Mouse (Mus musculus) spleen, adult 2 months (tissue): ENCODE results near the gene Cpm. TPM values are rescaled to one million over a fixed set of nuclear protein-coding genes. Genes with fewer than 3 reads are reported as not detected.
"Not testable (repeated sequence)": the region's sequence is repeated elsewhere in the genome, so short reads cannot be mapped to it uniquely, and the experiment has no call there.

Experiments
- DNase-seq, 2 experiments: peaks; one replicate each; pipeline versions ENCODE4 v3.0.0 to v3.0.0-alpha.2; 2012 to 2021; ENCODE audit warnings: low spot score in 2 of 2, low read depth in 1 of 2
- H3K27ac ChIP-seq: fragments of 200-500 bp; 2 replicates; pipeline ENCODE4 v1.5.1; 2012; ENCODE audit warnings: low read length, inconsistent platforms; ENCODE audit not compliant: insufficient read depth
- H3K27me3 ChIP-seq: fragments of 200-500 bp; 2 replicates; pipeline ENCODE4 v1.6.1; 2012; ENCODE audit warnings: mild to moderate bottlenecking, moderate library complexity, low read length, inconsistent platforms; ENCODE audit not compliant: control insufficient read depth, insufficient read depth
- H3K36me3 ChIP-seq: fragments of 200-500 bp; 2 replicates; pipeline ENCODE4 v1.6.1; 2012; ENCODE audit warnings: mild to moderate bottlenecking, low read length, inconsistent platforms; ENCODE audit not compliant: control insufficient read depth, insufficient read depth
- H3K4me1 ChIP-seq: fragments of 200-500 bp; 2 replicates; pipeline ENCODE4 v1.6.1; 2011; ENCODE audit warnings: inconsistent platforms; ENCODE audit not compliant: control insufficient read depth, insufficient read depth, insufficient read length
- H3K4me3 ChIP-seq: fragments of 200-500 bp; 2 replicates; pipeline ENCODE4 v1.5.1; 2011; ENCODE audit warnings: mild to moderate bottlenecking, inconsistent platforms; ENCODE audit not compliant: insufficient read depth, insufficient read length; ENCODE audit errors: extremely low read depth
- CTCF ChIP-seq: fragments of 200-500 bp; IDR thresholded peaks from 2 replicates; pipeline ENCODE4 v1.5.1; 2011; ENCODE audit warnings: mild to moderate bottlenecking, inconsistent platforms; ENCODE audit not compliant: insufficient read depth, insufficient read length, insufficient replicate concordance; ENCODE audit errors: extremely low read depth
- POLR2A ChIP-seq: fragments of 200-500 bp; IDR thresholded peaks from 2 replicates; pipeline ENCODE4 v1.6.1; 2011; ENCODE audit warnings: low read depth, low read length, inconsistent platforms
- WGBS: fragments of 180-500 bp; shearing (Covaris S2); methylation state at CpG from one replicate; pipeline ENCODE4 v1.1.7; 2018; 5-methylcytosine and 5-hydroxymethylcytosine counted together
- polyA plus RNA-seq: library from polyadenylated mRNA; depleted of rRNA; stranded (reverse); fragments of >200 nt; gene quantifications from 2 replicates; pipeline ENCODE4 v1.2.3, GENCODE M21; 2012

Cpm gene
- polyA plus RNA-seq, 1 experiment: 10.1 TPM

GRCm38 (mm10) chr10:117611976-117612375, 17.3 kb upstream of the Cpm start:
- Histone ChIP-seq H3K27ac (no peak overlapping the region), H3K27me3 (no peaks in the 10 kb centered on the region), H3K4me1 (no peaks in the 10 kb centered on the region), H3K4me3 (no peak overlapping the region), H3K36me3 (no peaks in the 10 kb centered on the region)
- no peak for DNase-seq
- TF ChIP-seq CTCF (no peak), POLR2A (no peak)
- 89% methylated on average over 2 of the region's 2 CpGs for WGBS

DNA sequence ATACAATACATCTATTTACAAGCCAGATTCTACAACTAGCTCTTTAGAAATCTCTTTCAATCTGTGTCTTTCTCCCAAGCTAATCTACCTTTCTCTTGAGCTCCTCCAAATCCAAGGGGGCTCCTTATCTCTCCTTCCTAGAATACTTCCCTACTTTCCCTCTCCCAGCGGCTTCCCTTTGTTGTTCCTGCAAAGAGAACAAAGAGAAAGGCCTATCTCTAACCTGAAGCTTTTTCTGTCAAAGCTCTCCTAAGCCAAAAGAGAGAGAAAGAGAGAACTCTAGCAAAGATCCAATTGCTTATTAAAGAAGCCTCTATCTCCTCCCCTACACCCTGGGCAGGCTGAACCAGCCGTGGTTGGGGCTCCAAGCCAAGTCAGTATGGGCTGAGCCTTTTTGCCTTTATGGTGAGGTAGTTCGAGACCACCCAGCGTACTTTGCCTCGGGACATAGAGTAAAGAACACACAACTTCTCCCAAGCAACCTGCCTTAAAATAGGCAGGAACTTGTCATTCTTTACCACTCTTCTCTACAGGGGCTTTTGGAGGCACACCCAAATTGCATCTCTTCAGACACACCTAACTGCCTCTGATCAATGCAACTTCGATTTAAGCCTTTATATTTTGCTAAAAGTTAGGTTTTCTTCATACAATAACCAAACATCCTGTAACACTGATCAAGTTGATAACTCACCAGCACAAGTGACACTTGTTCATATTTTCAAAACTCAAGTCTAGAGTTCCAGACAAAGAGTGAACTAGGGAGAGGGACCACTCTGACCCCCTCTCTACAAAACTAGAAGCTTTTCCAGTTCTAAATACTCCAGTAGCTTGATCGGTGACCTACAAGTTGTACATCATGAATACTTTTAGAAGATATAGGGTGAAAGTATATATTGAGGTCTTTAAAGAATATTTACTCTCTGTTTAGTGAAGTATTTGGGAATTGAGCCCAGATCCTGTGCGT, 16.4 kb upstream of the Cpm start:
- no peak overlapping the region for H3K4me3 ChIP-seq
- DNase-seq: no peak
- WGBS: 82% methylated on average over 8 of the region's 8 CpGs
- no peaks in the 10 kb centered on the region for H3K4me1 ChIP-seq
- TF ChIP-seq POLR2A (no peak), CTCF (no peak)
- H3K27me3 ChIP-seq: no peaks in the 10 kb centered on the region
- no peak overlapping the region for H3K27ac ChIP-seq
- no peaks in the 10 kb centered on the region for H3K36me3 ChIP-seq

GRCm38 (mm10) chr10:117613960-117614359, 15.3 kb upstream of the Cpm start:
- Histone ChIP-seq H3K36me3 (no peaks in the 10 kb centered on the region), H3K4me1 (no peaks in the 10 kb centered on the region), H3K4me3 (no peak overlapping the region), H3K27ac (no peak overlapping the region), H3K27me3 (no peaks in the 10 kb centered on the region)
- no peak for DNase-seq
- 87% methylated on average over 6 of the region's 6 CpGs for WGBS
- TF ChIP-seq CTCF: no peak
- TF ChIP-seq POLR2A: no peak

DNA sequence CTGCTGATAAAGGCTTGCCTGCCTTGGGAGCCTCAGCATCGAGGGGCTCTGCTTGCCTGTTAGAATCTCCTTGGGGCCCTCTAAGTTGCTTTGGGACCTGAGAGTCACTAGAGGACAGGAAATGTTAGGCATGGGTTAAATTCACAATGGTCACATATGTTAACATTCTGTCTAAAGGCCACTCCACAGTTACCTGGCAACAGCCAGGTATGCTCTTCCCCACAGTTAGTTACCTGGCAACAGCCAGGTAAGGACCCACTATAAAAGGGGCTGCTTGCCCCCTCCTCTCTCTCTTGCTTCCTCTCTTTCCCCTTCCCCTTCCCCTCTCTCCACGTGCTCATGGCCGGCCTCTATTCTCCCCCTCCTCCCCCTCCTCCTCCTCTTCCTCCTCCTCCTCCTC, 14.9 kb upstream of the Cpm start:
- no peak for TF ChIP-seq POLR2A
- TF ChIP-seq CTCF: no peak
- no peak for DNase-seq
- Histone ChIP-seq H3K4me3 (no peak overlapping the region), H3K27me3 (no peaks in the 10 kb centered on the region), H3K27ac (no peak overlapping the region), H3K4me1 (no peaks in the 10 kb centered on the region), H3K36me3 (no peaks in the 10 kb centered on the region)
- 63% methylated on average over 3 of the region's 3 CpGs for WGBS

GRCm38 (mm10) chr10:117615239-117615638, 14.1 kb upstream of the Cpm start:
- Histone ChIP-seq H3K36me3 (no peaks in the 10 kb centered on the region), H3K27me3 (no peaks in the 10 kb centered on the region), H3K4me1 (no peaks in the 10 kb centered on the region), H3K4me3 (no peak overlapping the region), H3K27ac (no peak overlapping the region)
- TF ChIP-seq POLR2A (no peak), CTCF (no peak)
- no peak for DNase-seq
- 89% methylated on average over 8 of the region's 8 CpGs for WGBS

GRCm38 (mm10) chr10:117615746-117616145, 13.6 kb upstream of the Cpm start:
- 77% methylated on average over 4 of the region's 4 CpGs for WGBS
- no peak for TF ChIP-seq CTCF
- TF ChIP-seq POLR2A: no peak
- H3K4me3 ChIP-seq: no peak overlapping the region
- H3K27ac ChIP-seq: no peak overlapping the region
- H3K27me3 ChIP-seq: no peaks in the 10 kb centered on the region
- DNase-seq: no peak
- H3K4me1 ChIP-seq: no peaks in the 10 kb centered on the region
- no peaks in the 10 kb centered on the region for H3K36me3 ChIP-seq

- TF ChIP-seq POLR2A (no peak), CTCF (no peak)
- Histone ChIP-seq H3K4me3 (no peak overlapping the region), H3K27ac (no peak overlapping the region), H3K36me3 (no peaks in the 10 kb centered on the region), H3K27me3 (no peaks in the 10 kb centered on the region), H3K4me1 (no peaks in the 10 kb centered on the region)
- whole genome bisulfite sequencing: 92% methylated on average over 6 of the region's 6 CpGs
- DNase-seq: no peak
These were observed 13.1 kb upstream of the Cpm start for GRCm38 (mm10) chr10:117616191-117616680.

GRCm38 (mm10) chr10:117616765-117617164, 12.5 kb upstream of the Cpm start:
- H3K4me1 ChIP-seq, H3K36me3 ChIP-seq, H3K27me3 ChIP-seq, H3K4me3 ChIP-seq, DNase-seq, H3K27ac ChIP-seq: not testable (repeated sequence)
- 81% methylated on average over 4 of the region's 4 CpGs for WGBS
